Mouse (Mus musculus): ENCODE data around the gene Tmcc3.
"Not testable (repeated sequence)": the region's sequence is repeated elsewhere in the genome, so short reads cannot be mapped to it uniquely, and the experiment has no call there.

Gene Tmcc3

GRCm38 (mm10) chr10:94514506-94515178 is 202.9 kb downstream of the Tmcc3 start:
- DNase-seq (ENCODE audit: low spot score in 2 of 2) = peak; percentile 70 to 71

GRCm38 (mm10) chr10:94515179-94515545 is 203.4 kb downstream of the Tmcc3 start:
- peak; percentile 61 to 73 for DNase-seq (ENCODE audit: low spot score in 2 of 2)

DNA sequence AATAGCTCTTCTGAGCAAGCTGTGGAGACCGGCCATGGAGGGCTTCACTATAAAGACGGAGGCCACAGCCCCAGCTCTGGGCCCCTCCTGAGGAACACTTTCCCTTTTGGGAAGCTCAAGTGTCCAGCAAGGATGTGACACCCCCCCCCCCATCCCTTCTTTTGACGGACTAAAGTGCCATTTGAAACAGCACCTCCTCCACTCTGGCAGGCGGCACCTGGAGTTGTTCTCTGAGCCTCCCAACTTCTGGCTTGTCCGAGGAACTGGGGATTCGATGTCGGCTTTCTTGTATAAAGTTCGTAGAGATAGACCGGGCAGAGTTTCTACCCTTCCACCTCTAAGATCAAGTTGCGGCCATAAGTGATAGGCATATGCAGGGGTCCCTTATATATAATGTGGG is 203.8 kb downstream of the Tmcc3 start:
- no peak for DNase-seq (ENCODE audit: low spot score in 2 of 2)

DNA sequence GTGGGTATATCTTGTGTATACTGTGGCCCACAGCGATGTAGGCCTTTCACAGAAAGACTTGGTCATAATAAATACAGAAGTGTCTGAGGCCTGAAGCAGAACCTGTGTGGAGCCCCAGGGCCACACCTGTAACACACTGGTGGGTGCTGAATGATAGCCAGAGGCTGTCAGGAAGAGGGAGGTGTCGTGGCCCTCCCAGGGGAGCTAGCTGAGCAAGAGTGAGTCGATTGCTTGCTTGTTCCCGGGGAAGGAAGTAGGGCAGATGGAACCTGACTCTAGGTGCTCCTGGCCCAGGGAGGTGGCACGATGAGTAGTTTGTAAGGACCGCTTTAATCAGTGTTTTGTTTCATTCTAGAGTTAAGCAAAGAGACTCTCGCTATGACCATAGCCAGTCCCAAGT is 208.1 kb downstream of the Tmcc3 start:
- DNase-seq (ENCODE audit: low spot score in 2 of 2) = no peak

- no peak for DNase-seq (ENCODE audit: low spot score in 2 of 2)
Observed at GRCm38 (mm10) chr10:94520306-94521106, 208.8 kb downstream of the Tmcc3 start.

DNA sequence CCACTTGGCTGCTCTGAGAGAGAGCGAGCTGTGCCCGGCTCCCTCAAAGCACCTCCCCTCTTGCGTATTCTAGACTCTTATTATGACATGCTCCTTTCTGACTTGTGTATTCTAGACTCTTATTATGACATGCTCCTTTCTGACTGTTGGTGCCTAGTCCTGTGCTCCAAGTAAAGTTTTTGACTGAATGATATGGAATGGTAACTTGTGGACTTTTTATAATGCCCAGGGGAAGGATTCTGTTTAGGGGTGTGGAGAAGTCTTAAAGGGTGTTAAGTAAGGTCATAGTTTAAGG is 209.3 kb downstream of the Tmcc3 start:
- DNase-seq (ENCODE audit: low spot score in 2 of 2) = no peak

GRCm38 (mm10) chr10:94521776-94522175 is 210.0 kb downstream of the Tmcc3 start:
- no peak for DNase-seq (ENCODE audit: low spot score in 2 of 2)

- DNase-seq (ENCODE audit: low spot score in 2 of 2) = no peak
Observed at GRCm38 (mm10) chr10:94523297-94523696, 211.5 kb downstream of the Tmcc3 start.

DNA sequence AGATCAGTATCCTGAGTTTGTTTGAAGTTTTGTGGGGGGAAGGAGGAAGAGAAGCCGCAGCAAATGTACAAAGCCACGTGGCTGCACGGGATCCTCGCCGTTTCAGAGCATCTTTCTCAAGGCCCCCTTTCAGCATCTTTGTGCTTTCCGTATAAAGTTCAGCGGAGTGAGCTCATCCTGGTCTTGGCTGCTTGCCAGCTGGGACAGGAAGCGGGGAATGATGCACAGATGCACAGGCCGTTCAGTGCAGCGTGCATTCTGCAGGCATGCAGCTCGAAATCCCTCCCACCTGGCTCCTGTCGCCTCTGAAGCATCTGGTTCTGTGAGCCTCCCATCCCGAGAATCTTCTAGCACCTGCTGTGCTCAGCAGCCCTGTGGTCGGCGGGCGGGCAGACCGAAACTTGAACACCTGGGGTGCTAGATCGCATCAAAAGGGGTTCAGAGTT is 212.0 kb downstream of the Tmcc3 start:
- DNase-seq (ENCODE audit: low spot score in 2 of 2) = peak; percentile 61 to 79

DNA sequence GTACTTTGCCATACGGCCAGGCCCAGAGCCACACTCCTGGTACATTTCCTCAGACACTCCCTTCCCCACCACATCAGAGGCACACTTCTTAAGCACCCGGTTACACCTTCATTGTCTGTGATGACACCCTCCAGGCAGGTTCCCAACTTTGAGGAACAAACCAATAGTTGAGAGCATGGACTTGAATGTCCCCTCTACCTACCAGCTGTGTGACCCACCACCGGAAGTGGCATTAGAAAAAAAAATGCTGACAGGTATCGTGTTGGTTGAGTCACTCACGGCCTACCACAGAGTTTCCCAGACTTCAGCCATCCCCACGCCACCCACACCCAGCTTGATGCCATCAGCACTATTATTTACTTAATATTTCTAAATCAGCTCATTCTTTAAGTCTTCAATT is 213.2 kb downstream of the Tmcc3 start:
- DNase-seq (ENCODE audit: low spot score in 2 of 2) = no peak

GRCm38 (mm10) chr10:94525784-94526183 is 214.0 kb downstream of the Tmcc3 start:
- no peak for DNase-seq (ENCODE audit: low spot score in 2 of 2)

DNA sequence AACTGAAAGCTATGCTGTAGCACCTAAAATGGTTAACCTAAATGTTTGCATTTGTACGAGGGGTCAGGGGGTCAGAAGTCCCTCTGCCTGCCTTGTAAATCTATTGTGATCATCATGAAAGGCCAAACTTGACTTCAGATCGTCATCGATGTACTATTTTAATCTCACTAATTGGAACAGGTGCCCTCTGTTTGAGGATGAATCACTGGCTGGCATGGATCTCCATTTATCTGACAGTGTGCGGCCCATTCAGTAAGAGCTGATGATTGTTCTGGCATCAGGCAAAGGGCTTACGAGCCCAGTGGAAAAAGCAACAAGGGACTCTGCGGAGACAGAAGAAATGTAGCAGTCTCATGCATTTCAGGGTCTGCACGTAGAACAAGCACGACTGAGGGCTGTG is 215.1 kb downstream of the Tmcc3 start:
- no peak for DNase-seq (ENCODE audit: low spot score in 2 of 2)

GRCm38 (mm10) chr10:94527248-94527647 is 215.5 kb downstream of the Tmcc3 start:
- no peak for DNase-seq (ENCODE audit: low spot score in 2 of 2)

DNA sequence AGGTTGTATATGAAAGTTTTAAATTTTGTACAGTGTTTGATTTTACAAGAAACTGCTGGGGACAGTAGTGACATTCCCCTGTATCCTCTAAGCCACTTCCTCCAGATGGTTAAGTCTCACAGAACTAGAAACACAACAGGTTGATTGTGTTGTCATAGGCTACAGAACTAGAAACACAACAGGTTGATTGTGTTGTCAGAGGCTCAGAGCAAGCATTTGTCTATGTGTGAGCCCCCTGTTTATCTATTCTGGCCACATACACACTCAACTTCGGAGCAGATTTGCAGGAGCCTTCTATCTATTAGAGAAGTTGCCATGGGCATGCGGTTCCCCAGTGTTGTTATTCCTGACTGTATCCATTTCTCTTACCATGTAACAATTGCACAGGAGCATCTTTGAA is 218.3 kb downstream of the Tmcc3 start:
- DNase-seq (ENCODE audit: low spot score in 2 of 2) = no peak

- no peak for DNase-seq (ENCODE audit: low spot score in 2 of 2)
Observed at GRCm38 (mm10) chr10:94531482-94531881, 219.7 kb downstream of the Tmcc3 start.

GRCm38 (mm10) chr10:94533081-94533724 is 221.5 kb downstream of the Tmcc3 start:
- no peak for DNase-seq (ENCODE audit: low spot score in 2 of 2)

GRCm38 (mm10) chr10:94538623-94539022 is 226.9 kb downstream of the Tmcc3 start:
- not testable (repeated sequence) for DNase-seq (ENCODE audit: low spot score in 2 of 2)

DNA sequence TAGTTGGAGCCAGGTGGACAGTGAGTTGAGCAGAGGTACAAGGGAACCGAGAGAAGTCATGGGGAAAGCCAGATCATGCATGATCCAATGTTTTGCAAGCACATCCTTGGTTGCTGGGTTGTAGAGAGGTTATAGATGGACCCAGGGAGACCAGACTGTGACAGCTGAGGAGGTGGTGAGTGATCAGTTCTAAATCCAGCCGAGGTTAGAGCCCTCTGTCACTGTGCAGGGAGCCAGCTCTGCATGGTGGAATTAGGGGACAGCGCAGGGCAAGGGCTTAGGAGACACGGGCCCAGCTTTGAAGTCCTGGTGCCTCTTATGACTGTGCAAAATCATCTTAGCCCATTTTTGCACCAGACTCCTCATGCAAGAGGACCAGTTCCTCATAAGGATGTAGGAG is 228.5 kb downstream of the Tmcc3 start:
- DNase-seq (ENCODE audit: low spot score in 2 of 2) = no peak

- DNase-seq (ENCODE audit: low spot score in 2 of 2) = no peak
Observed at GRCm38 (mm10) chr10:94543956-94544355, 232.2 kb downstream of the Tmcc3 start.

GRCm38 (mm10) chr10:94544803-94545202 is 233.1 kb downstream of the Tmcc3 start:
- DNase-seq (ENCODE audit: low spot score in 2 of 2) = no peak

- peak in 1 of 2 experiments; percentile 32 for DNase-seq (ENCODE audit: low spot score in 2 of 2)
Observed at GRCm38 (mm10) chr10:94545259-94546019, 233.7 kb downstream of the Tmcc3 start.

DNA sequence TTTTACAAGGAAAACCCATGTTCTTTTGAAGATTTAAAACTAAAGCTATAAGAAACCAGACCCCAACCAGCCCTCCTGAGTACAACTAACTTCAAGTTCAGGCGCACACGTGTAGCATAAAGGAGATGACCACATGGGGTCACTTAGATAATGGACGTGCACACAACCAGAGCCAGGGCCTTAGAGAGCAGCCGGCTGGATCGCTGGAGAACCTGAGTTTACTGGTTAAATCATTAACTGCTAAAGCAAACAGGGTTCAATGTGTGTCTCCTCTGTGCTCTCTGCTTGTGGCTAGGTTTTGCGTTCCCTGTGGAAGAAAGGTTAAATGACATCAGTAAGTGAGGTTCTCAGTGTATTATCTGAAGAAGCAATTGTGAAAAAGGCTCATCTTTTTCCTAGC is 234.9 kb downstream of the Tmcc3 start:
- DNase-seq (ENCODE audit: low spot score in 2 of 2) = no peak
